Mouse (Mus musculus): ENCODE results near the gene Vmn1r149.
"Not testable (repeated sequence)": the region's sequence is repeated elsewhere in the genome, so short reads cannot be mapped to it uniquely, and the experiment has no call there.

The Vmn1r149 gene

DNA sequence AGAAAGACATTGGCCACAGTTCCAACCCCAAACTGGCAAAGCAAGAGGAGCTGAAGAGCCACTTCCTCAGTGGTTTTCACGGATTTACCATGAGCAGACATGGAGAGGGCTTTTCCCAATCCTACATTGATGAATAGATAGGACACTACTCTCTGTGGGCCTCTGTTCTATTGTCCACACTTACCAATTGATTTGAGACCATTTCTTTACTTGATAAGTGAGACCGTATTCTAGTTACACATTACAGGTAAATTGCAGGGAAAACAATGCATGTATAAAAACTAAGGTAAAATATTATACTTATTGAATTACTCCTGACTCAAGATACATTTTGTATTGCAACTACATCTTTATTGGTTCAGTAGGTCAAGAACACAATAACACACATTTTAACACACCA is at the start of gene Vmn1r149:
TSS of gene Vmn1r149 (minus strand) at position 101 of the 400 bp plus-strand sequence.
- DNase-seq, result not testable (repeated sequence)

DNA sequence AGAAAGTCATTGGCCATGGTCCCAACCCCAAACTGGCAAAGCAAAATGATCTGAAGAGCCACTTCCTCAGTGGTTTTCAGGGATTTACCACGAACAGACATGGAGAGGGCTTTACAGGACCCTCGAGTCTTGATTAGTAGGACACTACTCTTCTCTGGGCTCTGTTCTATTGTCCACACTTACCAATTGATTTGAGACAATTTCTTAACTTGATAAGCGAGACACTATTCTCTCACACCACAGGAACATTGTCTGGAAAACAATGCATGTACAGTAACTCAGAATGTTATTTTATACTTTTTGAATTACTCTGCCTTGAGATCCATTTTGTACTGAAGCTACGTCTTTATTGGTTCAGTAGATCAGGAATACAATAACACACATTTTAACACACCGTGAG is 25.9 kb upstream of the Vmn1r149 start, which contains the start of gene Gm10665:
TSS of gene Gm10665 (minus strand) at position 101 of the 400 bp plus-strand sequence.
- DNase-seq, result not testable (repeated sequence)

DNA sequence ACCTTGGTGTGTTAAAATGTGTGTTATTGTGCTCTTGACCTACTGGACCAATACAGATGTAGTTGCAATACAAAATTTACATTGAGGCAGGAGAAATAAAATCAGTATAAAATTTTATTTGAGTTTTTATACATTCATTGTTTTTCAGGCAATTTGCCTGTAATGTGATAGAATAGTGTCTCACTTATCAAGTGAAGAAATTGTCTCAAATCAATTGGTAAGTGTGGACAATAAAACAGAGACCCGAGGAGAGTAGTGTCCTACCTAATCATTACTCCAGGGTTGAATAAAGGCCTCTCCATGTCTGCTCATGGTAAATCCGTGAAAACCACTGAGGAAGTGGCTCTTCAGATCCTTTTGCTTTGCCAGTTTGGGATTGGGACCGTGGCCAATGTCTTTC is 24.7 kb downstream of the Vmn1r149 start, which contains the start of gene Vmn1r148:
TSS of gene Vmn1r148 (plus strand) at position 301 of the 400 bp plus-strand sequence.
- DNase-seq, result not testable (repeated sequence)

All from retina, postnatal 1 day (tissue).